Mouse (Mus musculus) kidney, adult 10 weeks (tissue): ENCODE measurements around the gene Cux2. TPM values are rescaled to one million over a fixed set of nuclear protein-coding genes. Genes with fewer than 3 reads are reported as not detected.

Experiments used
- polyA plus RNA-seq: library from polyadenylated mRNA; stranded (reverse); fragments of 350-450 nt; fragmentation: Illumina TruSeq; extraction: RNeasy Lipid Tissue Mini Kit (QIAGEN cat#74804); gene quantifications from one replicate; pipeline ENCODE4 v1.2.3, GENCODE M21; 2014; ENCODE audit warnings: low read depth, low replicate concordance

Gene Cux2
- not detected for polyA plus RNA-seq

GRCm38 (mm10) chr5:122050017-122050831, at the start of gene Cux2:
Gene Cux2 (minus strand): TSS chr5:122050102.

GRCm38 (mm10) chr5:121848743-121849142, 201.2 kb downstream of the Cux2 start, which contains the start of gene Pheta1:
Gene Pheta1 (plus strand): TSS chr5:121848984.

GRCm38 (mm10) chr5:121837441-121838340, 212.2 kb downstream of the Cux2 start, which contains the start of gene Sh2b3:
Gene Sh2b3 (minus strand): TSS chr5:121837646.

Other genes starting within 250 kb of the Cux2 start
- 7.1 TPM for gene Sh2b3, start 212.5 kb downstream of the Cux2 start, polyA plus RNA-seq
- 0.40 TPM for gene Pheta1, start 201.1 kb downstream of the Cux2 start, polyA plus RNA-seq
- not detected for gene Myl2, start 50.8 kb upstream of the Cux2 start, polyA plus RNA-seq
- not detected for gene Ccdc63, start 90.7 kb upstream of the Cux2 start, polyA plus RNA-seq
- 331 TPM for gene Ppp1cc, start 108.2 kb upstream of the Cux2 start, polyA plus RNA-seq
- gene Hvcn1, start 156.7 kb upstream of the Cux2 start, polyA plus RNA-seq = 0.20 TPM
- gene Tctn1, start 214.4 kb upstream of the Cux2 start, polyA plus RNA-seq = 1.4 TPM
- gene Pptc7, start 234.3 kb upstream of the Cux2 start, polyA plus RNA-seq = 37.2 TPM